Mouse (Mus musculus) right cerebral cortex, postnatal 36 days (tissue): ENCODE data around the gene Rsc1a1.

Experiments used
- DNase-seq, 2 experiments: peaks; one replicate each; pipeline ENCODE4 v3.0.0; 2022; ENCODE audit warnings: low spot score in 2 of 2, mixed read lengths in 1 of 2

The Rsc1a1 gene

DNA sequence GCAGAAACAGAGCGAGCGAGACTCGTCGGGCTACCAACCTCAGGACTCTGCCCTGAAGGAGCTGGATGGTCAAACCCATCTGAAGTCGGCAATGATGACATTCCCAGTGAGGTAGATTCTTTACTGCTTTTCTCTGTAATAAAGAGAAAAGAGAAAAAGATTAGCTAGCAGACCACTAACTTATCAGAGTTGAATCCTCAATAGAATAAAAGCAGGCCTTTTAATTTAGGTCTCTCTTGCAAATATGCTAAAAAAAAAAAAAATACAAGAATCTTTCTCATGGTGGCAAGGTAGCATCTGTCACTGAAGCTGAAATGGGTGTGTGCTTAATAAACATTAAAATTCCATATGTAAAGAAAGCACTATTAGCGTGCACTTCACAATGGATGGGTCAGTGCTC lies at the start of gene Rsc1a1:
Gene Rsc1a1, minus strand, starts transcription at position 101 of the 400 bp plus-strand sequence.
- no peak for DNase-seq

GRCm38 (mm10) chr4:141735206-141735560 lies 49.8 kb upstream of the Rsc1a1 start:
- no peak for DNase-seq

DNA sequence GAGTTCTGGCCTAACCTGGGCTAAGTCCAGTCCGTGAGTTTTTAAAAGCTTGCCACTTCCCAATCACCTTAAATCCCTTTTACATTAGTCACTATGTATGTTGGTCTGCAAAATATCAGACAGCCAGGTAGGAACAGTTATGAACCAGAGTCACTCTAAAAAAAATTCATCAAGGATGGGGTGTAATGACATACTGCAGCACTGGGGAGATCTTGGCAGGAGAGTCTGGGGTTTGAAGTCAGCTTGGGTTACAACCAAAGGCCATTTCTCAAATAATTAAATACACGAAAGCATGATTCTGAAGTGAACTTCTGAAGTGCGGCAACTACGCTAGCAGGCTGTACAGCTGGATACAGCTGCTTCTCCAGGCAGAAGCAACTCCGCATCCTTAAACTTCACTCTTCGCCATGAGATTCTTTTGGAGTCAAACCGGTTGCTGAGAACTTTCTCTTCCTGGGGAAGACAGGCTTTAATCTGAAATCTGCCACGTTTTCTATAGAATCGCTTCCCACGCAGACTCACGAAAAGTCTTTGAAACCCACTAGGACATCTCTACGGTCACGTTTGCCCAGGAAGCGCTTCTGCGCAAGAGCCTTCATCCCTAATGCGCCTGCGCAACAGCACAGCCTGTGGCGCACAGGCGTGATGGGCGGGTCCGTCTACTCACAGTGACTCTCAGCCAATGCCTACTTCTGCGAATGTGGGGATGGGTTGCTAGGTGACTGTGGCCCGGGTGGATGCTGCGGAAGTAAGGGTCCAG lies 49.2 kb upstream of the Rsc1a1 start:
- peak; percentile 95 to 96 for DNase-seq

GRCm38 (mm10) chr4:141731766-141732165 lies 46.4 kb upstream of the Rsc1a1 start:
- no peak for DNase-seq

DNA sequence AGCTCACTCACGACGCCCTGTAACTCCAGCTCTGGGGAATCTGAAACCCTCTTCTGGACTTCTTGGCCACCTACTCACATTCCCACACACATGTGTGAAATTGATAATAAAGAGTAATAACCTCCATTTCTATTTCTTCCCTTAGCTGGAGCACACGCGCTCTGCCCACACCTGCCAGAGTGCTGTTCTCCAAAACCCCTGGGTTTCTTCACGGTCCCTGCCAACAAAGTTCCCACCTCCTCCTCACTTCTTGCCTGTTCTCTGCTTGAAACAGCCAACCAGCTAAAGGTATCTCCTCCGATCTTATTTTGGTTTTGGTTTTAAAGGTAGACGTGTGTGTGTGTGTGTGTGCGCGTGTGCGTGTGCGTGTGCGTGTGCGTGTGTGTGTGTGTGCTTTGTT lies 45.0 kb upstream of the Rsc1a1 start:
- peak; percentile 51 to 56 for DNase-seq

- DNase-seq, result no peak
Observed at GRCm38 (mm10) chr4:141729266-141729665, 43.9 kb upstream of the Rsc1a1 start.

DNA sequence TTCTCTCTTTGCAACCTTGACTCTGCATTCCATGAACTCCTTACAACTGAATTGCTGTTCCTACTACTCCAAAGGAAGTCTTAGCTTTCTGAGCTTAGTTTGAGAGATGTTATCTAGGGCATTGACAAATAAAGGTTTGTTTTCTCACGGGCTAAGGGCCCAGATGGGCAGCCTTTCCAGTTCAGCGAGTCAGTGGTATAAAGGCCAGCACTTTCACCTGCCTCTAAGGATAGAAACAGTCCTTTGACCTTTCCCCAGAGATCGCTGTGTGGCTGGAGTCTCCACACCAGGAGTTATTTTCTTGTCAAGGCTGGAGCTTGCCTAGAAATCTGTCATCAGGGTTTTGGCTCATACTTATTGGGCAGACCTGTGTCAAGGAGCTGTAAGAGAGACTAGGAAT lies 40.3 kb upstream of the Rsc1a1 start:
- no peak for DNase-seq

DNA sequence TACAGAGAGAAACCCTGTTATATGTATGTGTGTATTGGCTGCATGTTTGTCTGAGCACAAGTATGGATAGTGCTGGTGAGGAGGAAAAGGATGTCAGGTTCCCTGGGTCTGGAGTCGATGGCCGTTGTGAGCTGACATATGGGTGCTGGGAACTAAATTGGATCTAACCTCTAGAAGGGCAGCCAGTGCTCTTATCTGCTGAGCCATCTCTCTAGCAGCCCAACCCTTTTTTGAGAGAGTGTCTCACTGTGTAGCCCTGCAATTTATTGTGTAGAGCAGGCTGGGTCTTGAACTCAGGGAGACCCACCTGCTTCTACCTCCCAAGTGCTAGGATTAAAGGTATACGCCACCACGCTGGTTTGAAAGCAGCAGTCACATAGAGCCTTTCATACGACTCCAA lies 39.9 kb upstream of the Rsc1a1 start:
- no peak for DNase-seq

- DNase-seq, result no peak
Observed at GRCm38 (mm10) chr4:141724594-141724993, 39.2 kb upstream of the Rsc1a1 start.

DNA sequence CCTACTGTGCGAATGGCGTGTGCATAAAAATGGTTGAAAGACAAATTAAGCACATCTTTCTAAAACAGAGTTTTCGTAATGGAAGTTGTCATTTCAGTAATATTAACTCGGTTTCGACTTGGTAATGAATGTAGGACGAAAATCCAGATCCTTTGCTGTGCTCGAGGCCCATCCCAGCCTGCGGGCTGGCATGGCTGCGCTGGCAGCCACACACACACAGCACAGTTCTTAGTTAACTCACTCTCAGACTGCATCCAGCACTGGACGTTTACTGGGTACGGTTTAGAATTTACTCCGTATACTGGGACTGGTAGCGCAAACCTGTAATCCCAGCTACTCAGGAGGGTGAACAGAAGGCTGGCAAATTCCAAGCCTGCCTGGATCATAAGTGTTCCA lies 38.3 kb upstream of the Rsc1a1 start:
- DNase-seq, result no peak

DNA sequence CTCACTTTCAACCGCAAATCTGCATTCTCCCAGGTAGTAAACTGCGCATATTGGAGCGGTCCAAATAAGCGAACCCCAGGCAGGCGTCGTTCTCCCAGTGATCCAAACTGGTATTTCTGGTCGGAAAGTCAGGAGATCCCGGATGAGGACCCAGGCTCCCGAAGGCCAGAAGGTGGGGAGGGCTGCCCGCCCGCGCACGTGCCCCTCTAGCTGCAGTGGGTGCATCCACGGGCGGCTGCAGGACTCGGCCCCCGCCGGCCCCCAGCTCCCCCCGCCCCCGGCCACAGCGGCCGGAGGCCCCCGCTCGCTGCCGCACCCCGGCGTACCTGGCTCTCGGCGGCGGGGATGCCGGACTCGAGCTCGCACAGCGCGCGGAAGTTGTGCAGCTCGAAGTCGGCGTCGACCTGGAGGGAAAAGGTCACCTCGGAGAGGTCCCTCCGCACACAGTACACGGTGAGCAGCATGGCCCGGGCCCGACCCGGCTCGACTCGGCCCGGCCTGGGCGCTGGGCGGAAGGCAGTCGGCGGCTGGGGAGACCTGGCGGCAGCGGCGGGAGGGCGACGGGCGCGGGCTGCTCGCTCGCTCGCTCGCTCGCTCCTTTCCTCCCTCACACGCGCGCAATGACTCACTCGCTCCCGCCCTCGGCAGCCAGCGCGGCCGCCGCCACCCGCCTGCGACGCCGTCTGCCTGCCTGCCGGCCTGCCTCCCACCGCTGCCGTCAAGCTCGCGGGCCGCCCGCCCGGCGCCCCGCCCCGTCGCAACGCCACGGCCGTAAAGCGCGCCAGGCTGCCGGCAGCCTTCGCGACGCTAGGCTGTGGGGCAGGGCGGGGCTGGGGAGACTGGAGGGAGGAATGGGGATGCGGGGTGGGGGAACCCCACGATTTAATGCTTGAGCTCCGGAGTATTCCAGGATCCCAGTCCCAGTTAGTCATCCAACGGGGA lies 37.6 kb upstream of the Rsc1a1 start, which contains the start of gene Ddi2:
Gene Ddi2, minus strand, starts transcription at position 689 of the 942 bp plus-strand sequence.
- DNase-seq, result peak; percentile 90 to 91

GRCm38 (mm10) chr4:141721961-141722360 lies 36.6 kb upstream of the Rsc1a1 start:
- DNase-seq, result no peak

DNA sequence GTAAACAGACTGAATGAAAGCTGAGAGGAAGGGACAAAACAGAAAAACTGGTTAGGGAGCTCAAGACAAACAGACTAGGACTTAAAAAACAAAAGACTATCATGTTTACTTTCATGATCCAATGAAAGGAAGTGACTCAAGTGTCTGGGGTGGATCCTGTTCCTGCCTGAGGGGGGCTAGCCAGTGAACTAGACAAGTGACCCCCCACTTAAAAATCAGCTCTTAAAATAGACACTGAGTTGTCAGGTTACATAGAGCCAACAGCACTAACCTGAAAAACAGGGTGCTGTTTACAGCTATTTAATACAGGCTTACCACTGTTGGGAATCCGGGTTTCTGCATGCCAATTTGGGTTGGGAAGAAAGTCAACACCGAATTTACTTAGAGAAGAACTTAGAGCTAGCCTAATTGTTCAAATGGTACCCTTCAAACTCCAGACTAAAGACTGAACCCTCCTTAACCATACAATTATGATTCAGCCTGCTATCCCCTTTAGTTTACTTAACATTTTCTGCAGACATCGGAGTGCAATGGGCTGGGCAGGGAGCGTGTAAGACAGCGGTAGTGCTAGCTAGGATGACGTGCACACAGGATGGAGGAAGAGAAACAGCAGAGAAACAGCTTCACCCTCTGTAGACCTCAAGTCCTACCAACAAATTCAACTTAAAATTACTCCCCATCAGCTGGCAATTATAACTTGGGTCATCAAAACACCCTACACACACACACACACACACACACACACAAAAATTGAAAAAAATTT lies 35.5 kb upstream of the Rsc1a1 start:
- no peak for DNase-seq

GRCm38 (mm10) chr4:141719304-141719703 lies 33.9 kb upstream of the Rsc1a1 start:
- no peak for DNase-seq

- no peak for DNase-seq
Observed at GRCm38 (mm10) chr4:141717633-141718032, 32.2 kb upstream of the Rsc1a1 start.

- DNase-seq, result no peak
Observed at GRCm38 (mm10) chr4:141715027-141715426, 29.6 kb upstream of the Rsc1a1 start.

DNA sequence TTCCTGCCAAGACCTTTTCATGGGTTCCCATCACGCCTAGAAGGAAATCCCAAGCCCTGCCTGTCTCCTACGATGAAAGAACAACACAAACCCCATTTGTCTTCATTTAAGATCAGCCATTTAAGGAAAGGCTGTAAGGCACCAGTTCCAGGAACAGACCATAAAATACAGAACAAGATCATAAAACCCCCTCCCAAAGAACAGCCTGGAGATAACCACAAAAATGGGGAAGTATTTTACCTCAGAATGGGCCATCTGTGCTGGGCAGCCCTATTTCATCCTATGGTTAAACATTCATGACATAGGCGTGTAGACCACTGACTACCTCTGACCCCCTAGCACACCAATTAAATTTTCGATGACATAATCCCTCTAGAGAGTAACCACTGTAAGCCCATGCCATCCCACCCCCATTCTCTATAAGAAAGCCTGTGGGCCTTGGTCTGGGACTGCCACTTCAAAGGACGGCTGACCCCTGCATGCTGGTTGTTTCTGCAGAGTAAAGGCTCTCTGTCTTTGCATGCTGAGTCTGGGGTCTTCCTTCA lies 28.3 kb upstream of the Rsc1a1 start:
- DNase-seq, result no peak

- peak in 1 of 2 experiments; percentile 30 for DNase-seq
Observed at GRCm38 (mm10) chr4:141711250-141711649, 25.9 kb upstream of the Rsc1a1 start.

GRCm38 (mm10) chr4:141708971-141709370 lies 23.6 kb upstream of the Rsc1a1 start:
- DNase-seq, result no peak

- no peak for DNase-seq
Observed at GRCm38 (mm10) chr4:141708005-141708404, 22.6 kb upstream of the Rsc1a1 start.

- peak; percentile 44 to 66 for DNase-seq
Observed at GRCm38 (mm10) chr4:141705331-141705730, 19.9 kb upstream of the Rsc1a1 start.

GRCm38 (mm10) chr4:141704625-141705024 lies 19.2 kb upstream of the Rsc1a1 start:
- DNase-seq, result no peak
